Mouse (Mus musculus) liver, embryonic 13.5 days (tissue): ENCODE data around the gene Mef2b. TPM values are rescaled to one million over a fixed set of nuclear protein-coding genes. Genes with fewer than 3 reads are reported as not detected.

Experiments used
- ATAC-seq: fragments of 200-750 bp; cut with Nextera tagmentation; 2 replicates; pipeline ENCODE4 v1.8.0; 2017; ENCODE audit warnings: low read depth, mild to moderate bottlenecking, moderate number of reproducible peaks, moderate library complexity
- DNase-seq: peaks from one replicate; pipeline ENCODE4 v3.0.0; 2022
- H3K27ac ChIP-seq: fragments of 300-500 bp; sonication (generic); 2 replicates; pipeline ENCODE4 v1.5.1; 2015; ENCODE audit warnings: moderate library complexity, mild to moderate bottlenecking, inconsistent platforms
- H3K27me3 ChIP-seq: fragments of 300-500 bp; sonication (generic); 2 replicates; pipeline ENCODE4 v1.6.1; 2015; ENCODE audit warnings: mild to moderate bottlenecking, inconsistent platforms
- H3K36me3 ChIP-seq: fragments of 300-500 bp; sonication (generic); 2 replicates; pipeline ENCODE4 v1.6.1; 2015; ENCODE audit warnings: mild to moderate bottlenecking, inconsistent platforms
- H3K4me1 ChIP-seq: fragments of 300-500 bp; sonication (generic); replicated peaks from 2 replicates; pipeline ENCODE4 v1.6.1; 2015; ENCODE audit warnings: inconsistent platforms
- H3K4me2 ChIP-seq: fragments of 300-500 bp; sonication (generic); 2 replicates; pipeline ENCODE4 v1.6.1; 2015; ENCODE audit warnings: inconsistent platforms, mild to moderate bottlenecking, moderate library complexity
- H3K4me3 ChIP-seq: fragments of 300-500 bp; sonication (generic); replicated peaks from 2 replicates; pipeline ENCODE4 v1.5.1; 2015; ENCODE audit warnings: mild to moderate bottlenecking, inconsistent platforms
- H3K9ac ChIP-seq: fragments of 300-500 bp; sonication (generic); 2 replicates; pipeline ENCODE4 v1.6.1; 2015; ENCODE audit warnings: mild to moderate bottlenecking, inconsistent platforms
- H3K9me3 ChIP-seq: fragments of 300-500 bp; sonication (generic); replicated peaks from 2 replicates; pipeline ENCODE4 v1.6.1; 2016; ENCODE audit warnings: inconsistent platforms
- WGBS: fragments of 180-500 bp; shearing (Covaris S2); methylation state at CpG from one replicate; pipeline ENCODE4 v1.1.7; 2015; ENCODE audit not compliant: insufficient replicate concordance; 5-methylcytosine and 5-hydroxymethylcytosine counted together
- polyA plus RNA-seq: library from polyadenylated mRNA; unstranded; fragments of >200 nt; fragmentation: Nextera tagmentation; extraction: Ambion mirVana; gene quantifications from 2 replicates; pipeline ENCODE4 v1.2.1, GENCODE M21; 2015

The Mef2b gene
- polyA plus RNA-seq, 1 experiment from 2014 or later, result 0.08 TPM

GRCm38 (mm10) chr8:70181903-70182252, 42.4 kb downstream of the Mef2b start:
- ATAC-seq (no peak), DNase-seq (no peak)
- Histone ChIP-seq H3K4me1 (peaks cover 42% of the 10 kb centered on the region), H3K9ac (peak overlapping the region; percentile 35; the same call in 1 of the 2 replicates), H3K4me3 (no peak overlapping the region), H3K27ac (peak overlapping the region; percentile 78), H3K27me3 (no peaks in the 10 kb centered on the region), H3K36me3 (peaks cover 52% of the 10 kb centered on the region), H3K9me3 (no peaks in the 10 kb centered on the region), H3K4me2 (peak overlapping the region; percentile 49)
- WGBS, result 70% methylated on average over 2 of the region's 2 CpGs

- no peak for DNase-seq
- Histone ChIP-seq H3K4me1 (peaks cover 42% of the 10 kb centered on the region), H3K9ac (peak overlapping the region; percentile 17; the same call in 1 of the 2 replicates), H3K27me3 (no peaks in the 10 kb centered on the region), H3K4me3 (no peak overlapping the region), H3K27ac (0 out of 2 replicates have a peak overlapping the region, but pooled peaks have one; percentile 39), H3K9me3 (no peaks in the 10 kb centered on the region), H3K4me2 (no peak overlapping the region), H3K36me3 (peaks cover 52% of the 10 kb centered on the region)
- 69% methylated on average over 4 of the region's 4 CpGs for WGBS
- ATAC-seq, result no peak
Observed at GRCm38 (mm10) chr8:70183194-70183593, 43.7 kb downstream of the Mef2b start.

- Histone ChIP-seq H3K9ac (no peak overlapping the region), H3K4me3 (no peak overlapping the region), H3K4me2 (no peak overlapping the region), H3K27ac (no peak overlapping the region), H3K4me1 (peaks cover 12% of the 10 kb centered on the region), H3K27me3 (no peaks in the 10 kb centered on the region), H3K9me3 (no peaks in the 10 kb centered on the region), H3K36me3 (peaks cover 58% of the 10 kb centered on the region)
- 52% methylated on average over 7 of the region's 7 CpGs for WGBS
- DNase-seq (no peak), ATAC-seq (no peak)
Observed at GRCm38 (mm10) chr8:70188707-70189106, 49.2 kb downstream of the Mef2b start.

DNA sequence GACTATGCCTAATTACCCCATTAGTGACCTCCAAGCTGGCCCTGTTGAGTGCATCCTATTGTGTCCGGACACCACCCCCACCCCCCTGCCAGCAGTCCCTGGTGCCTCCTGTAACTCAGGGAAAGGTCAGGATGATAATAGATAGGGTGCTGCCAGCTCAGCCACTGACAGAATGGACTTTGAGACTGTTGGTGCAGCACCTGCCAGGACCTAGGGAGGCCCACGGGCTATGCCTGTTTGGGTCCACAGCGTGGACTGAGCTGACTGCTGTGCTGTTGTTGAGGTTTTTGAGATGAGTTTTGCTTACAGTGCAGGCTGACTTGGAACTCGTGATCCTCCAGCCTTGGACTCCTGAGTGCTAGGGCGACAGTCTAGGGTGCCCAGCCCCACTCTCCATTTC, 53.7 kb downstream of the Mef2b start:
- no peaks in the 10 kb centered on the region for H3K9me3 ChIP-seq
- peak; percentile 26; the same call in 1 of the 2 replicates for ATAC-seq
- H3K4me2 ChIP-seq, result no peak overlapping the region
- no peak overlapping the region for H3K4me3 ChIP-seq
- peaks cover 46% of the 10 kb centered on the region for H3K36me3 ChIP-seq
- WGBS, result 71% methylated on average over 5 of the region's 5 CpGs
- H3K9ac ChIP-seq, result no peak overlapping the region
- no peak for DNase-seq
- H3K27ac ChIP-seq, result peak overlapping the region; percentile 12
- H3K27me3 ChIP-seq, result no peaks in the 10 kb centered on the region
- peaks cover 41% of the 10 kb centered on the region for H3K4me1 ChIP-seq

GRCm38 (mm10) chr8:70194191-70194590, 54.7 kb downstream of the Mef2b start:
- DNase-seq (no peak), ATAC-seq (no peak)
- peaks cover 47% of the 10 kb centered on the region for H3K4me1 ChIP-seq
- no peak overlapping the region for H3K9ac ChIP-seq
- H3K4me2 ChIP-seq, result no peak overlapping the region
- no peaks in the 10 kb centered on the region for H3K9me3 ChIP-seq
- no peak overlapping the region for H3K27ac ChIP-seq
- H3K36me3 ChIP-seq, result peaks cover 38% of the 10 kb centered on the region
- no peak overlapping the region for H3K4me3 ChIP-seq
- H3K27me3 ChIP-seq, result no peaks in the 10 kb centered on the region
- WGBS, result 80% methylated on average over 3 of the region's 3 CpGs

DNA sequence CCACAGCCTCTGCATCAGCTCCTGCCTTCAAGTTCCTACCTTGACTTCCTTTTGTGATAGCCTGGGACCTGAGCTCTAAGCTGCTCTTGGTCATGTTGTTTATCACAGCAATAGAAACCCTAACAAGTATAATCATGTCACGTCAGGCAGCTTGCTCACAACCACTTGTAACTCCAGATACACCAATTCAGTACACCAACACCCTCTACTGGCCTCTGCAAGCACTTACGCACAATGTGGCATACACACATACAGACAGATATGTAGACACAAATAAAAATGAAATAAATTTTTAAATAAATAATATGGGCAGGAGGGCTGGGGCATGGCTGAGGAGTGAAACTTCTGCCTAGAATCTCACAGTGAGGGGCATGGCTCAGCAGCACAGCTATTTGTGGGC, 56.3 kb downstream of the Mef2b start:
- no peak overlapping the region for H3K27ac ChIP-seq
- 66% methylated on average over 2 of the region's 2 CpGs for WGBS

GRCm38 (mm10) chr8:70197603-70198002, 58.1 kb downstream of the Mef2b start:
- 66% methylated on average over 7 of the region's 7 CpGs for WGBS
- DNase-seq, result no peak
- Histone ChIP-seq H3K36me3 (peaks cover 10% of the 10 kb centered on the region; the same call in 1 of the 2 replicates), H3K9ac (no peak overlapping the region), H3K9me3 (no peaks in the 10 kb centered on the region), H3K4me1 (peaks cover 81% of the 10 kb centered on the region), H3K4me3 (no peak overlapping the region), H3K27me3 (no peaks in the 10 kb centered on the region), H3K27ac (no peak overlapping the region), H3K4me2 (no peak overlapping the region)
- ATAC-seq, result no peak

More for the DNA sequence above, 56.3 kb downstream of the Mef2b start:
- Histone ChIP-seq H3K27me3 (no peaks in the 10 kb centered on the region), H3K9ac (no peak overlapping the region), H3K4me3 (no peak overlapping the region), H3K9me3 (no peaks in the 10 kb centered on the region), H3K36me3 (peaks cover 27% of the 10 kb centered on the region), H3K4me1 (peaks cover 63% of the 10 kb centered on the region), H3K4me2 (no peak overlapping the region)
- ATAC-seq (no peak), DNase-seq (no peak)

- peak; percentile 49 for ATAC-seq
- DNase-seq, result peak; percentile 34
- Histone ChIP-seq H3K9me3 (no peaks in the 10 kb centered on the region), H3K36me3 (no peaks in the 10 kb centered on the region), H3K4me2 (peak overlapping the region; percentile 61; the same call in 1 of the 2 replicates), H3K27ac (peak overlapping the region; percentile 91), H3K27me3 (no peaks in the 10 kb centered on the region), H3K4me1 (peaks cover 80% of the 10 kb centered on the region), H3K9ac (peak overlapping the region; percentile 51; the same call in 1 of the 2 replicates), H3K4me3 (no peak overlapping the region)
- 72% methylated on average over 5 of the region's 5 CpGs for WGBS
Observed at GRCm38 (mm10) chr8:70200098-70200681, 60.7 kb downstream of the Mef2b start.

GRCm38 (mm10) chr8:70201417-70201816, 61.9 kb downstream of the Mef2b start:
- no peaks in the 10 kb centered on the region for H3K27me3 ChIP-seq
- peak overlapping the region; percentile 66 for H3K9ac ChIP-seq
- no peaks in the 10 kb centered on the region for H3K9me3 ChIP-seq
- no peaks in the 10 kb centered on the region for H3K36me3 ChIP-seq
- peak overlapping the region; percentile 22; the same call in 1 of the 2 replicates for H3K4me3 ChIP-seq
- WGBS, result 7% methylated on average over 3 of the region's 3 CpGs
- peaks cover 76% of the 10 kb centered on the region for H3K4me1 ChIP-seq
- peak overlapping the region; percentile 61 for H3K4me2 ChIP-seq
- ATAC-seq (peak; percentile 88), DNase-seq (peak; percentile 74)
- peak overlapping the region; percentile 91 for H3K27ac ChIP-seq

DNA sequence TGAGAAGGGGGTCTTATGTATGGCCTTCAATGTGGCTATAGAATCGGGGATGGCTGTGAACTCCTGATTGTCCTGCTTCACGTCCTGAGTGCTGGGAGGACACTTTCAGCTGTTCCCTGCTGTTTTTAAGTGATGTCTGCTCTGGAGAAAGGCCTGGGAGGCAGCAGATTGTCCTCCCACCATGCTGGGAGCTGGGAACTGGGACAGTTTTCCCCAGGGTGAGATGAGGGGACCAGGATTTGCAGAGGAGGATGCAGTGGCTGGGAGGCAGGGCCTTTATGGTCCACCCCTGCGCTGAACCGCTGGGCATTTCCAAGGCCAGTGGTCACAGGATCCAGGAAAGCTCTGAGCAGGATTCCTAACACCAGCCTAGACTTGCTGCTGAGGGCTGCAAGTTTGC, 63.6 kb downstream of the Mef2b start:
- ATAC-seq (no peak), DNase-seq (no peak)
- Histone ChIP-seq H3K9ac (no peak overlapping the region), H3K4me2 (no peak overlapping the region), H3K4me1 (peaks cover 84% of the 10 kb centered on the region), H3K27ac (peak overlapping the region; percentile 91), H3K9me3 (no peaks in the 10 kb centered on the region), H3K27me3 (no peaks in the 10 kb centered on the region), H3K4me3 (no peak overlapping the region), H3K36me3 (no peaks in the 10 kb centered on the region)
- 82% methylated on average over 4 of the region's 4 CpGs for WGBS

DNA sequence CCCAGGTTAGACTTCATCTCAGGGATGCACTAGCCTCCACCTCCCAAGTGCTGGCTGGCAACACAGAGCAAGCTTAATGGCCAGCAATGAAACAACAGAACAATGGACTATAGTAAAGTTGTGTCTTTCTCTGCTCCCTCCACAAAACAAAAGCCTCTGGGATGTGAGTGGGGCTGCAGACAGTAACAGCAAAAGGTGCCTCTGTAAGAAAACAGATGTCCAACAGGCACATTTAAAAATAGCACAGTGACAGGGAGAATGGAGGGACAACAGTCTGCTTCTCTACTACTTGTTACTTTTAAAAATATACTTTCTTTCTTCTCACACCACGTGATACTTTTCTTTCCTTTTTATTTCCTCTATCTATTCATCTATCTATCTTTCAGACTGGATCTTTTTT, 65.2 kb downstream of the Mef2b start:
- WGBS, result 38% methylated on average over 1 of the region's 1 CpGs
- no peak for DNase-seq
- 0 out of 2 replicates have a peak overlapping the region, but pooled peaks have one; percentile 29 for H3K27ac ChIP-seq
- H3K9me3 ChIP-seq, result no peaks in the 10 kb centered on the region
- peaks cover 84% of the 10 kb centered on the region for H3K4me1 ChIP-seq
- ATAC-seq, result no peak
- no peaks in the 10 kb centered on the region for H3K36me3 ChIP-seq
- H3K9ac ChIP-seq, result no peak overlapping the region
- H3K4me3 ChIP-seq, result no peak overlapping the region
- H3K4me2 ChIP-seq, result no peak overlapping the region
- H3K27me3 ChIP-seq, result no peaks in the 10 kb centered on the region

DNA sequence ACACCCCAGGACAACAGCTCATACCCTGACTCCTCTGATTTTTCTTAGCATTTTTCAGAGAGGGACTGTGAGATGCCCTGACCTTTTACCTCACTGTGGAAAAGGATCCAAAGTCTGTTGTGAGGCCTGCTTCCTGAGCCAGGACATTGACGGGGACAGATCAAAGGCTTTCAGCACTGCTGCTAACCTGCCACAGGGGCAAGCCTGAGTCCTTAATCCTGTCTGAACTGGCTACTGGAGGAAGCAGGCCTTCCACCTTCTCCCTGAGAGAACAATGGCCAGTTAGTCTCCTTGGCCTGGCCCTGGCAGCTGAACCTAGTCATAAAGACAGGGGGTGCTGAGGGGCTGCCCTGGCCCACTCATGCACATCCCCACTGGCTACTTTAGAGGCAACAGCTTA, 68.6 kb downstream of the Mef2b start:
- Histone ChIP-seq H3K9me3 (no peaks in the 10 kb centered on the region), H3K27me3 (no peaks in the 10 kb centered on the region), H3K9ac (peak overlapping the region; percentile 4; the same call in 1 of the 2 replicates), H3K4me2 (no peak overlapping the region), H3K4me1 (peaks cover 74% of the 10 kb centered on the region), H3K4me3 (no peak overlapping the region), H3K27ac (peak overlapping the region; percentile 26; the same call in 1 of the 2 replicates), H3K36me3 (no peaks in the 10 kb centered on the region)
- 53% methylated on average over 1 of the region's 1 CpGs for WGBS
- DNase-seq (no peak), ATAC-seq (no peak)
